Mouse (Mus musculus): ENCODE measurements around the gene Jazf1. TPM values are rescaled to one million over a fixed set of nuclear protein-coding genes. Genes with fewer than 3 reads are reported as not detected.

The Jazf1 gene
- total RNA-seq, 2 experiments from 2014 or later: 0.90 to 1.7 TPM

DNA sequence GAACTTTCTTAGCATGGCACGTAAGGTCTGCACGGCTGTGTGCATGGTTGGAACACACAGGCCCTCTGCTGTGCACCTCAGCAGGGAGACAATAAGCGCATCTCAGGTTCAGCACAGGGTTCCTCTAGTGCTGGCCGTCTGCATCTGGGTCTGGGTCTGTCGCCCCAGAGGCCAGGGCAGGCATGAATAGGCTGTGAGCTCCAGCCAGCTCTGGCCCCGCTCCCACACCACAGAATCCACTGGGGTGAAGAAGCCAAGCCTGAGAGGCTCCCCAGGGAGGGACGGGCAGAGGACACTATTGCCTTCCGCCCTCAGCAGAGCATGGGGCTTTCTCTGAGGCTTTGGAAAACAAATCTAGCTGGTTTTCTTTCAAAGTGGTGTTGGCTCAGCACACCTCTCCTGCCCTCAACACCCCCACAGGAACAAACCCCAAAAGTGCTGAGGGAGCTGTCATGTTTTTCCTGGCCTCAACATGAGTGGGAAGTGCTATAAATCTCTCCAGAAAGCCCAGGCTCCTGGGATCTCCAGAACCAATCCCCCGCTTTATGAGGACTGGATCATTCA, 272.3 kb downstream of the Jazf1 start:
- peak; percentile 33 for DNase-seq

DNA sequence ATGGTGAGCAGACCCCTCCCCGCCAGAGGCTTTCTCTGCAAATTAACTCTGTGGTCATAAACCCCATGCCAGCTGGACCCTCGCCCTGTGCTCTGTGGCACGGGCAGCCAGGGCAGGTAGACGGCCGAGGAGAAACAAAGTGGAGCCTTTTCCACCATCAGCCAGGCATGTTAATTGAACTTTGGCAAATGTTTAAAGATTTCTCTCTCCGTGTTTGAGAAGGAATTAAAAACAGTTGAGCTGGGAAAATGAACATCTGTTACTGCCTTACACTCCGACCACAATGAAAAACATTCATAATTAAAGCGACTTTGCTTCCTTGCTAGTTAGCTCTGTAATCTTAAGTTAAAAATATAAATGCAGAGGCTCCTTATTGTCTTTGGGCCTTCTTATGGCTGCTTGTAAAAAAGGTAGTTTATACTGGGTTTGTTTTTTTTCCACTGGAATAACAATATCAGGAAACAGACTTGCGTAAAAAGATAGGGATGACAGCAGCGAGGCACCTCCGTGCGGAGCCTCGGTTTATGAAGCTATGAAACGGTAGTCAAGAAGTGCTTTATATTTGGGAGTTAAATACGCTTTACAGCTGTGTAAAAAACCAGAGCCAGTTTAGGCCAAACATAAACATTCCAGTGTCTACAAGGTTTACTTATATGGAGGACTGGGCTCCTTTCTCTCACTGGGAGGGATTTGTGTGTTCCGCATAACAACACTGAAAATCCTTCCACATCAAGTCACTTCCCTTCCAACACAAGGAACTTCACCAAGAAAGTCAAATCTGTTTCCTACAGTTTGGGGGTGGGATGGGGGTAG, 273.2 kb downstream of the Jazf1 start:
- no peak for DNase-seq

DNA sequence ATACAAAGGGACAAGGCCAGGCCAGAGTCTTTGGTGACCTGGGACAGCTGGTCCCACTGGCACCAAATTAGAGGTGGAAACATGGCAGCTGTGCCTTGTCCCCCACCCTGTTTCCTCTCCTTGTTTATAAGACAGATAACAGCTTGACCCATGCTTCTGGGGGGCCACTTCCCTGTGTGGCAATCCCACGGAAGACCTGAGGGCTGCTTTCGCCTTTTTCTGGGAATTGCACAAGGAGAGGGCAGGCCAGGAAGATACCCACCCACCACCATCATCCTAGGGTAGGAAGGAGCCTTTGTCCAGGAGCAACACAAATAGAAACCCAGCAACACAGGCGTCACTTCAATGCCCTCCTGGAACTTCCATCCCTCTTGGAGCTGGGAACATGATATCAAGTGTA, 276.0 kb downstream of the Jazf1 start:
- no peak for DNase-seq

DNA sequence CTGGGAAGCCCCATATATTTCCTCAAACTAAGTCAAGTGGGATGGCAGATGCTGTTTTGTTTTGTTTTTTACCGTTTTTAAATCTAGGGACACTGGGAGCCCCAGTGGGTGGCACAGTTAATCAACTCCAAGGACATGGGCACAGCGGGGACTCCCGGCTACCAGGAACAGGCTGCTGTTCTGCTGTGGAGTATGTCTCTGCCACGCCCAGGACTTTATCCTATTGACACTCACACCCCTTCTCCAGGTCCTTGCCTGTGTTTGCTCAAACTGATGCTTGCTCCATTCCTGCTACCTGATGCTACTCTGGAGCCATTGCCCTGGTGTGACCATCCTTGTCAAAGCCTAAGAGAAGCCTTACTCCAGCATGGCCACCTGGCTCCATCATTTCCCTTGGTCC, 277.6 kb downstream of the Jazf1 start:
- no peak for DNase-seq

DNA sequence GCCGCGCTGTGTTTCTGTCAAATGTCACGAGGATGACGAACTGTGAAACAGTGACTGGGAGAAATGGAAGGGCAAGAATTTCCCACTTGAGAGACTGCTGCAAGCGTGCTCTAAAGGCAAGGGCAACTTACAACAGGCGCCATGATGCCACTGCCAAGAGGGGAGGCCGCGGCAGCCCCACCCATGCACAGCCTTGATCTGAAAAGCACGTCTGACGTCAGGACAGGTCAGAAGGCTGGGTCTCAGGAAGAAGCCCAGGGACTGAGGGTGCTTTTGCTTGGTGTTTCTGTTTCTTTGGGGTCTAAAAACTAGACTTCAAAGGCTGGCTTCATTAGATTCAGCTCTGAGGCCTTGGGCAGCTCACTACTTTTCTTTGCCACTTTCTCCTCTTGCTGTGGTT, 278.1 kb downstream of the Jazf1 start:
- DNase-seq: no peak

DNA sequence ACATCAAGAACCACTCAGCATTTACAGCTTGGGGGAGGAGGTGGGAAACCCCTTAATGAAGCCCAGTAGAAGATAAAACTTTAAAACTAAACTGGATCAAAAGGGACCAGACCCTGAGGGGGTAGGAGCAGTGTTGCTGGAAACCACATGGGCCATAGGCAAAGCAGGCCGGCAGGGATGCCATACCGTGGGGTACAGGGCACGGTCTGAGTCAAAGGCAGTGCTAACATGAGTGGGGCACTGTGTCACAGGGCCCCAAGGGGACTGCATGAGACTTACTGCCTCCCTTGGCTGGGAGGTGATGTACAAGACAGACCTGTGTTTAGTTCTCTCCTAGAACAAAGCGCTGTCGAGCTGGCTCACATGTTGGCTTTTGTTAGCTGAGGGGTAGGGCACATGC, 288.9 kb downstream of the Jazf1 start:
- no peak for DNase-seq

DNA sequence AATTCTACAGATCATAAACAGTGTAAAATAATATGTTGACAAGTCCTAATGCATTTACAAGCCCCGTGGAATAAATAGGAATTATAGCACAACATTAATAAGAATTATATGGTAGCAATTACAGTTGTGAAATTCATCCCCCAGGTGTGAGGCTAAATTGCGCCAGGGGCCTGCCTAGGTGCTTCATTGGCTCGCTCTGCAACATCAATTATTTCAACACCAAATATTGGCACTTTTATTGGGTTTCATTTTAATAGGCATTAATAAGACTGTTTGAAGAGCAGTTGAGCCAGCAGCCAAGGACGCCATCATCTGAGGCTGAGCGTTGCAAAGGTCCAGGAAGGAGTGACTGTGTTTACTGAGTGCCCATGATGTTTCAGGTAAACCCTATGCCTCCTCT, 289.9 kb downstream of the Jazf1 start:
- no peak for DNase-seq

DNA sequence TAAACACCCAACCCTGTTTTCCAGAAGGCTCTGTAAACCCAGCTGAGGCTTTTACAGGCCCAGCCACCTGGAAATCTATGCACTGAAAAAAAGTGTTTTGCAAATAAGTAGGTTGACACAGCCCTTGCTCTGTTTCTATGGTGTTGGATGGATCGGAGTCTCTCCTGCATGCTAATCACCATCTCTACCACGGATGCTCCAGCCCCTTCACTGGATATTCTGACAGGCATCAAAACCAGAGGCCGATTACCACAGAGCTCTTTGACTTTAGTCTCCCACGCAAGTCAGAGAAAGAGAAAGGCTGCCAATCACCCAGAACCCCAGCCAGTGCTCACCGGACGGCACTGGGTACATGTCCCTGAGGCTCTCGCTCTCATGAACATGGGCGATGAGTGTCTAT, 291.4 kb downstream of the Jazf1 start:
- no peak for DNase-seq

DNA sequence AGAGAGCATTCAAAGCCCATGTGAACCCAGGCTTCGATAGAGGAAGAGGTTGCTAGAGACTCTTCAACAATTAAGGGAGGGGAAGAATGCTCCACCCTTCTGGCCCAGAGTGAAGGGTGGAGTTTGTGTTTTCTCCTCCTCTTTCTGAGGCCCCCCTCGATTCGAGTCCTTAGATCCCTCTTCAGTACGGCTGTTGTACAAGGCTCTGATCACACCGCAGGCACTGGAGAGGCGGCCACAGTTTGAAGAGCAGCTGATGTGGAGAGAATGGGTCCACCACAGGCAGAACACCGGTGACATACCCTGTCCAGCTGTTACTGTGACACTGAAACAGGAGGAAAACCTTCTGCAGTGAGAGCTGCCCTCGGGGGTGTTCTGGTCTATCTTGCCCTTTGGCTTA, 292.5 kb downstream of the Jazf1 start:
- DNase-seq: no peak

DNA sequence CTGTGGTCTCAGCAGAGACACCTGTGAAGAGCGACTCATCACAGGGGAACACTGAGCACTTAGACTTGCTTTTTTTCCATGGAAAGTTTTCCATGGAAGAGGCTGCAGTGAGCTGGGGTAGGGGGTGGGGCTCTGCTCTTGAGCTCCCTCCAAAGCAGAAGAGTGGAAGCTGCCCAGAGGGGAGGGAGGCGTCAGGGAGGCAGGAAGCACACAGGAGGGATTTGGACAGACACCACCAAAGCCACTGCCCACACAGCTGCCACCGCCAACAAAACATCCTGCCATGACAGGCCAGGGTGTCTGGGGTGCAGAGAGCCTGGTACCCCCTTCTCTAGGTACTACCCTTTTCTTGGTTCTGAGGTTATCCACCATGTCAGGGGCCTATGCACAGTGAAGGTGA, 293.1 kb downstream of the Jazf1 start:
- DNase-seq: peak; percentile 12

DNA sequence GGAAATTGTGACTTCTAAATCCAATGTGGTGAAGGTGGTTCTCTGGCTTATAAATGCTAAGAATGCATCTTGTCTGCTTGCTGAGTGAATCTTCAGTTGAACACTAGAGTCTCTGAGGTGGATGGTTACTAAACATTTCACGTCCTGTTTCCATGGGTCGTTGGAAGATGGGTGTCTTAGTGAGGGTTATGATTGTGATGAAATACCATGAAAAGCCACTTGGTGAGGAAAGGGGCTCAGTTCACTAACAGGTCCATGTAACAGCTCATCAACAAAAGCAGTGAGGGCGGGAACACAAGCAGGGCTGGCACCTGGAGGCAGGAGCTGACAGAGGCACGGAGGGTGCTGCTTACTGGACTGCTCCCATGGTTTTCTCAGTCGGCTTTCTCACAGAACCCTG, 295.3 kb downstream of the Jazf1 start:
- no peak for DNase-seq

DNA sequence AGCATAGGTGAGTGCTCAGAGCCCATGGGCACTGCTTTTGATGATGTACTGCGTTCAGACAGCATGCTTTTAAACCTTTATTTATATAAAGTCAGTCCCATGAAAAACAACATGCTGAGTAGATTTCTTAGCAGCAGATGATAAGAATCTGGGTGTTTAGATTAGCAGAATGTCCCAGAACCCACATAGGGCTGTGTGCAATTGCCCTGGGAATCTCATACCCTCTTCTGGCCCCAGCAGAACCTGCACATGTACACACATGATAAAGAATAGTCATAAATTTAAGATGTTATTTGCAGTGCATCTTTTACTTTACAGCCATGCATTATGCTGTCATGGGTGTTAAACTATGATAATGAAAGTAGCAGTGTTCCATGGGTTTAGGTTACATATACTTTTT, 297.6 kb downstream of the Jazf1 start:
- no peak for DNase-seq

DNA sequence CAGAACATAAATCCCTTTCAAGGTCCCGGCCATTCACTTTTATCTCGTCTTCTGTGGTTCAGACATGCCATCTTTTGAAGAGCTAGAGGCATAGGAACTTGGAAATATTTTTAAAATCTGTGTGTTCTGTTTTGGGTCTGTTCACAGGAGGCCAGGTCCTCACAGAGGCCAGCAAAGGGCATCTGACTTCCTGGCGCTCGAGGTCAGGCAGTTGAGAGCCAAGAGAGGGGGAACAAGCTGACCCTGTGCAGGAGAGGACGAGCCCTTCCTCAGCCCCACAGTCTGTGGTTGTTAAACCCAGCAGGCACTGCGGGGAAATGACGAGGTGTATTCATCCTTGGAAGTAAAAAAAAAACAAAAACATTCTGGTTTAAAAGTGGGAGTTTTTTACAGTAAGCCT, 303.2 kb downstream of the Jazf1 start:
- no peak for DNase-seq

DNA sequence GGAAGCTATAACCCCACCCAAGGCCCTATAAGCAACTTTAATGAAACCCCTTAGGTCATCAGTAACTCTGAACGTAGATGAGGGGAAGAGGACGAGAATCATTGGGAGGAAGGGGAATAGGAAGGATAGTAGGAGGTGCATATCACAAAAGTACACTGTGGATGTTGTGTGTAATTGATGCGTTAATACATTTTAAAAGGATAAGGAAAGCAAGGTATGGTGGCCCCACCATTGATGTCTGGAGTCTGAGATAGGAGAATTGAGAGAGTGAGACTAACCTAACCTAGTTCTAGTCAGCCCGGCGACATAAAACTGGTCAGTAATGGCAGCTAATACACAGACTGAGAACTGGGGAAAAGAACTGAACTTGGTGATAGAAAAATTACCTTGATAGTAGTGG, 315.6 kb downstream of the Jazf1 start:
- no peak for DNase-seq

DNA sequence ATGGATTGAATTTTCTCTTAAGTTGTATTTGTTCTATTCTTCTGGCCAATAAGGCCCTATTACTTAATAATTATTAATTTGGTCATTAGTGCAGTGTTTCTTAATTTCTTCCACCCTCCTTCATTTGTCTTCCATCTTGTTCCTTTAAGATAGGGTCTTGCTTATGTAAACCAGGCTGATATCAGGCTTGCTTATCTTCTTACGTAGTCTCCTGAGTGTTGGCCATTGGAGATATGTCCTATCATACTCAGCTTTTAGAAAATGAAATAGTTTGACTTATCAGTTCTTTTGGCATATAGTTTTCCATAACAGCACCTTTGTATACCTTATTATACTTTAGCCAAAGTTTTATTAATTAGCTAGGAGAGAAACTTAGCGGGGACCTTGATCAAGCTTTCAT, 333.8 kb downstream of the Jazf1 start:
- DNase-seq: no peak

DNA sequence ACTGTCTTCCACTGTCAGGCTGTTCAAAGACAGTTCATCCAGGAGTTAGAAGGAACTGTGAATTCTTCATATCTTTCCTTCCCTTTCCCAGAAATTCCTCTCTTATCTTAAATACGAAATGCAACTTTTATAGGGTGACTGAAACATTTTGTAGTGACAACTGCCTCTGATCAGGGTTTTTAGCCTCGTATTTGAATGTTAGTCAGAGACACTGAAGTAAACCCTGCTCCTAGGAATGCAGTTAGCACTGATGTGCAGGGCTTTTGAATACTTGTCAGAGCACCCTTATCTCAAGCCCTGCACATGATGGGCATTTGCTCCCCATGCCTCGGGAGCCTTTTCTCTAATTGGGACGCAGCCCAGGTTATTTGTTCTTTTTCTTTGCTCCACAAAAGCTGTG, 338.1 kb downstream of the Jazf1 start:
- DNase-seq: no peak

DNA sequence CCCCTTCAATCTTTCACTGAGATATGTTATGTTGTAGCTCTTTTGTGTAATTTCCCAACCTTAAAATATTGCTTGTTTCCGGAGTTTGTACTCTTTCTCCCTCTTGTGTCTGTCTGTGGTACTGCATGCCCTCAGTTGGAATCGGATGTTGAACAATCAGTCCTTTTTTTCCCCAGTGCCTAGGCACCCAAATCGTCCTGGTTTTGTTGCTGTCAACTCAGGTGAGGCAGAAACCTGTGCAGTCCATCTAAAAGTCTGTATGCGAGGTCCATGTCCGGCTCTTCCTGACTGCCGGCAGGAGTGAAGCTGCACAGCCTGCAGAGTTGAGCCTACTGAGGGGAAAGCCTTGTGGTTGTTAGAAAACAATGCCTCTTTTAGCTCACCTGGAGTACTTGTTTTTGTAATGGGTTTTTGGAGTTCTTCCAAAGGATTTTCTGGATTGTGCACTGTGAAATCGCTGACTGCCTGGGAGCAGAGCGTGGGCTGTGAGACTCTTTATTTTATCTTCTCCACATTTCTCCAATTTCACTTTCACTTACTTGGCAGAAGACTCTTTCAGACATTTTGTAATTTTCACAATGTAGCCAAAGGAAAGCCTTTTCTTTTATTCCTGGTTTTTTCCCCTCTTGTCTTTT, 343.5 kb downstream of the Jazf1 start:
- peak; percentile 13 for DNase-seq

Other genes starting within 250 kb of the Jazf1 start
- 1 to 10 TPM; 7.5 to 9.2 TPM for gene Creb5, start 218.6 kb upstream of the Jazf1 start, total RNA-seq (2021)

Data from gastrocnemius, postnatal 25 days (tissue).